Mouse (Mus musculus) olfactory bulb, adult 2 months (tissue): ENCODE results near the gene Prkcb. TPM values are rescaled to one million over a fixed set of nuclear protein-coding genes. Genes with fewer than 3 reads are reported as not detected.

ENCODE experiments used
- H3K27ac ChIP-seq: fragments of 200-500 bp; 2 replicates; pipeline ENCODE4 v1.5.1; 2012; ENCODE audit warnings: low read depth, low read length; ENCODE audit not compliant: insufficient read depth
- H3K4me1 ChIP-seq: fragments of 200-500 bp; 2 replicates; pipeline ENCODE4 v1.6.1; 2012; ENCODE audit warnings: low read length; ENCODE audit not compliant: control insufficient read depth, insufficient read depth
- H3K4me3 ChIP-seq: fragments of 200-500 bp; 2 replicates; pipeline ENCODE4 v1.5.1; 2012; ENCODE audit warnings: mild to moderate bottlenecking, low read depth, low read length, moderate library complexity; ENCODE audit not compliant: insufficient read depth
- CTCF ChIP-seq: fragments of 200-500 bp; IDR thresholded peaks from 2 replicates; pipeline ENCODE4 v1.5.1; 2012; ENCODE audit warnings: low read depth, mild to moderate bottlenecking, low read length, moderate library complexity; ENCODE audit not compliant: insufficient read depth
- POLR2A ChIP-seq: fragments of 200-500 bp; IDR thresholded peaks from 2 replicates; pipeline ENCODE4 v1.6.1; 2012; ENCODE audit warnings: mild to moderate bottlenecking, low read depth, low read length, moderate library complexity; ENCODE audit not compliant: insufficient read depth
- WGBS: fragments of 180-500 bp; shearing (Covaris S2); methylation state at CpG from one replicate; pipeline ENCODE4 v1.1.7; 2018; 5-methylcytosine and 5-hydroxymethylcytosine counted together
- polyA plus RNA-seq: library from polyadenylated mRNA; stranded (reverse); fragments of >200 nt; gene quantifications from 2 replicates; pipeline ENCODE4 v1.2.4, GENCODE M21; 2012; ENCODE audit warnings: low replicate concordance; ENCODE audit not compliant: missing spikeins, insufficient read depth, insufficient read length

The Prkcb gene
- polyA plus RNA-seq, 1 experiment: 694 TPM

DNA sequence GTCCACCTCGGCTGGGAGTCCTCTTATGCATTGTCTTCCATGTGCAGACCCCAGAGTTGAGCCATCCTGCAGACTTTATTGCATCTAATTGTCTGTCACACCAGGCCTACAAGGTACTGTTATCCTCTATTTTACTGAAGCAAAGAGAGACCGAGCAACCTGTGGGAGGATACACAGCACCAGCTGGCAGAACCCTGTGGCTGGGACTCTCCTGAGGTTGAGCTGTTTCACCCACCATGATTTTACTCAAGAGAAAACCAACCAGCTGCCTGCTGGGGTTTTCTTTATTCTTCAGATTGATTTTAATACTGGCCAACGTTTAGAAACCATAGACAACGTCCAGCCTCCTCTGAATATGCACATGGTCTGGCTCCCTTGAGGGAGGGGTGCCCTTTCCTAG is 102.1 kb downstream of the Prkcb start:
- 29% methylated on average over 4 of the region's 4 CpGs for WGBS
- H3K27ac ChIP-seq: no peak overlapping the region
- TF ChIP-seq POLR2A: no peak
- no peak for TF ChIP-seq CTCF
- peaks cover 27% of the 10 kb centered on the region for H3K4me1 ChIP-seq
- no peak overlapping the region for H3K4me3 ChIP-seq

DNA sequence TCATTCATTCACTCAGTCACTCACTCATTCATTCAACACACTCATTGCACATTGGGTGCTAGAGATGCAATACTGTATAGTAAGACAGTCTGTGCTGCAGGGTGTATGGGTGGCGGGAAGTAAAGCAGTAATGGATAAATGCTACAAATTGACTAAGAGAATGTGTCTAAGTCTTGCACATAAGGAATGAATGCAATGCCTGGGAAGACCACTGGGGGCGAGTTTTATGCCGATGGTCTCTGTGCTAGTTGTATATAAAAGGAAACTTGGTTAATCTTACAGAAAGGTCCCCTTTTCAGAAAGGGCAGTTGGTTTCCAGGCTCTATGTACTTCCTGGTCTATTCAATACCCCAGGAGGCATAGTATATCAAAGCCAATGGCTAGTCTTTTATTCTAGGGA is 102.8 kb downstream of the Prkcb start:
- WGBS: 67% methylated on average over 3 of the region's 3 CpGs
- H3K27ac ChIP-seq: no peak overlapping the region
- TF ChIP-seq POLR2A: no peak
- no peak for TF ChIP-seq CTCF

DNA sequence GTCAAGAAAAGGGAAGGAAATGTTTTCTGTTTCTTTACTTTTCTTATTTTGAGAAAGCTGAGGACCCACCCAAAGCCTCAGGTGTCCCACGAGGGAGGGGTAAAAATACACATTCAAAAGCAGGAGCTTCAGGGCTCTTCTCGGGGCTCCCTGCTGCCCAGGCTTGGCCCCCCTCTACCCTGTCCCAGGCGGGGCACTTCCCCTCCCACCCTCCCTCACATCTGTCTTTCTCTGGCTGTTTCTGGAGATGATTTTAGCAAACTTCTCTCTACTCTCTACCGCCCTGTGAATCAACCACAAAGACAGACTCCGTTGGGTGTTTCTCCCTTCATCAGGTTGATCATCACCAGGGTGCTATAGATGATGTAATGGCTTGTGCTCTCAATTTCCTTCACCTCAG is 105.4 kb downstream of the Prkcb start:
- Histone ChIP-seq H3K27ac (no peak overlapping the region), H3K4me3 (no peak overlapping the region), H3K4me1 (peaks cover 30% of the 10 kb centered on the region)
- 77% methylated on average over 5 of the region's 5 CpGs for WGBS
- no peak for TF ChIP-seq CTCF

More for the DNA sequence above, 102.8 kb downstream of the Prkcb start:
- Histone ChIP-seq H3K4me1 (peaks cover 32% of the 10 kb centered on the region), H3K4me3 (no peak overlapping the region)

DNA sequence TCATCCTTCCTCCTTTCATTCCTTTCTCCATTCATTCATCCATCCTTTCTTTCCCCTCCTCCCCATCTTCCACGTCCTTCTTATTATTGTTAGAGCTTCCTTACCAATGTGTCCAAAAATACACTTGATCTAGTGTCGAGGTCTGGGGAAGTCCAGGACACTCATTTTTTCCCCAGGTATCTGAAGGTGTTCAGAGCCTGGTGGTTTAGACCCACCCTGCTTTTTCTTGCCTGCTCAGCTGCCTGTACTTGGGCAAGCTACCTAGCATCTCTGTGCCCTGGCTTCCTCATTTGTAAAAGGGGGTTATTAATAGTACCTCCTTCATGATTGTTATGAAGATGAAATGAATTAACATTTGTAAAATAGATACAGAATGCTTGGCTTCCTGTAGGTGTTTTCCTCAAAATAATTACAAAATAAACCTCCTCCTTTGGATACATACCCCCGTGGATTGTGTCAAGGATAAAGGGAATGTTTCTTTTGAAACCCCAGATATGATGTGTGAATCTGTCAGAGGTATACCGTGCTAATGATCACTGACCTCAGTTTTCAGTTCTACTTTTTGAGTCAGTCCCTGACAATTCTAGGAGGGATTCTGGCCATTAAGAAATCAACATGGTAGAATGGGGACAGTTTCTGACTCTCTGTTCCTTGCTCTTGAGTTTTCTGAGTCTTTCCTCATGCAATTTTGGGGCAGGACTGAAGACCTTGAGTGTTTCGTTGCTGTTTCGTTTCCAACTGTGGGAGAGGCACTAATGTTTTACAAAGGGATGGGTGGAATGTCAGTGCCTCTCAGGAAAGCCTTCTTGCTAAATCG is 106.8 kb downstream of the Prkcb start:
- peaks cover 21% of the 10 kb centered on the region for H3K4me1 ChIP-seq
- H3K27ac ChIP-seq: peak overlapping the region; percentile 27; the same call in 1 of the 2 replicates
- TF ChIP-seq CTCF: no peak
- TF ChIP-seq POLR2A: no peak
- 38% methylated on average over 7 of the region's 7 CpGs for WGBS
- no peak overlapping the region for H3K4me3 ChIP-seq

DNA sequence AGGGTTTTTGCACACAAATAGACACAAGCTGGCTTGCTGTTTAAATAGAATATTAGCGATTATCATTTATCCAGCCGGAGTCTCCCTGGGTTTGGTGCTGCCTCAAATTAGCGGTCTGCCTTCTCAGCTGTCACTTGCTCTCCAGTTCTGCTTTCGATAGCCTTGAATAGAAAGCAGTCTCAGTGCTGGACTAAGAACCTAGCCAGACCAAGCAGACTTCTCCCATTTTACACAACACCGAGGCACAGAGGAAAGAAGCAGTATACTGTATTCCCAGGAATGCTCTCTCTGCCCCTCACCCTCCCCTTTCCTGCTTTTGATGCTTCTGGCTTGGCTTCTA is 107.4 kb downstream of the Prkcb start:
- Histone ChIP-seq H3K4me1 (peaks cover 15% of the 10 kb centered on the region), H3K4me3 (no peak overlapping the region), H3K27ac (peak overlapping the region; percentile 27)
- no peak for TF ChIP-seq CTCF
- no peak for TF ChIP-seq POLR2A
- WGBS: 11% methylated on average over 5 of the region's 5 CpGs

DNA sequence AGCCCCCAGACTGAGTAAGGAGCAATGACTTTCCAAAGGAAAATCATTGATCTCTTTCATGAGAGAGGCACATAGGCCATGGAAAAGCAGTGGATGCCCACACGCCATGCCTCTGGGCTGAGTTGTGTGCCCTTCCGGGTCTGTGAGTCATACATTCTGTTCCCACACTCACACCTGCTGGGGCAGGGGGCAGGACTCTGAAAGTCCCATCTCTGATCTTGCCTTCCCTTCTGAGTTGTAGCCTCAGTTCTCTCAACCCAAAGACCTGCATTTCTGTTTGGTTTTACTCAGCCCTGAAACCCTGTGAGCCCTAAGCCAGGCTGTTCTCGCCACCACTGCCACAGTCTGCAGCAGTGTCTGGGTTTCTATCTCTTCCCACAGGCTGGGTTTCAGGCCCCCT is 109.1 kb downstream of the Prkcb start:
- TF ChIP-seq POLR2A (no peak), CTCF (no peak)
- H3K4me1 ChIP-seq: peaks cover 15% of the 10 kb centered on the region
- 82% methylated on average over 3 of the region's 3 CpGs for WGBS
- H3K4me3 ChIP-seq: no peak overlapping the region
- H3K27ac ChIP-seq: no peak overlapping the region

DNA sequence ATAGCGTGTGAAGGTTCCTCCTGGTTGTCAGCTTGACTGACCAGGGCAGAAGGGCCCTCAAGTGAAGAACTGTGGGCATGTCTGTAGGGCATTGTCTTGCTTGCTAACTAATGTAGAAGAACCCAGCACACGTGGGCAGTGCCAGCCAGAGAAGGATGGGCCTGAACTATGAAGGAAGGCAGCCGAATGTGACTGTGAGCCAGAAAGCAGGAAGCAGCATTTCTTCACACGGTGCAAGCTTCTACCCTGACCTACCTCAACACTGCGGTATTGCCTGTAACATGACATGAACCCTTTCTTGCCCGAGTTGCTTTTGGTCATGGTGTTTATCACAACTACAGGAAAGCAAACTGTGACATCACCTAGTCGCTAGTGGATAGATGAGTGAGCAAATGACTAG is 113.5 kb downstream of the Prkcb start:
- H3K27ac ChIP-seq: no peak overlapping the region
- H3K4me3 ChIP-seq: no peak overlapping the region
- peaks cover 28% of the 10 kb centered on the region for H3K4me1 ChIP-seq
- 85% methylated on average over 7 of the region's 7 CpGs for WGBS
- TF ChIP-seq POLR2A (no peak), CTCF (no peak)

DNA sequence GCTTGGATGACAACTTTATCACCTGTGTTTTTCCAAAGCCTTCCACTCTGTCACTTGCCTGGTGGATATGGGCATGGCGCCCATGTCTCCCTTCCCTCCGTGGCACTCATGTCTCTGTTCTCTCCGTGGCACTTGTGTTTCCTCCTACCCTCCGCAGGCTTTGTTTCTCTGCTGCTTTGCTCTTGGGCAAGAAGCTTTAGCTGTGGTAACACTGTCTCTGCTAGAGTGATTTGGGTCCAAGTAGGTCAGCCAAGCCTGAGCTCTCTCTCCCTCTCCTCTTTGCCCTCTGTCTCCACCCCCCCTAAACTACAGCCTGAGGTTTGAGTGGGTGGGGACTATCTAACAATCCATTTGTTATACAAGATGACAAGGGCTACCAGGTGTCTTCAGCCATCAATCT is 114.8 kb downstream of the Prkcb start:
- Histone ChIP-seq H3K4me1 (peaks cover 23% of the 10 kb centered on the region), H3K4me3 (no peak overlapping the region), H3K27ac (0 out of 2 replicates have a peak overlapping the region, but pooled peaks have one; percentile 25)
- no peak for TF ChIP-seq POLR2A
- no peak for TF ChIP-seq CTCF
- WGBS: 65% methylated on average over 4 of the region's 4 CpGs

DNA sequence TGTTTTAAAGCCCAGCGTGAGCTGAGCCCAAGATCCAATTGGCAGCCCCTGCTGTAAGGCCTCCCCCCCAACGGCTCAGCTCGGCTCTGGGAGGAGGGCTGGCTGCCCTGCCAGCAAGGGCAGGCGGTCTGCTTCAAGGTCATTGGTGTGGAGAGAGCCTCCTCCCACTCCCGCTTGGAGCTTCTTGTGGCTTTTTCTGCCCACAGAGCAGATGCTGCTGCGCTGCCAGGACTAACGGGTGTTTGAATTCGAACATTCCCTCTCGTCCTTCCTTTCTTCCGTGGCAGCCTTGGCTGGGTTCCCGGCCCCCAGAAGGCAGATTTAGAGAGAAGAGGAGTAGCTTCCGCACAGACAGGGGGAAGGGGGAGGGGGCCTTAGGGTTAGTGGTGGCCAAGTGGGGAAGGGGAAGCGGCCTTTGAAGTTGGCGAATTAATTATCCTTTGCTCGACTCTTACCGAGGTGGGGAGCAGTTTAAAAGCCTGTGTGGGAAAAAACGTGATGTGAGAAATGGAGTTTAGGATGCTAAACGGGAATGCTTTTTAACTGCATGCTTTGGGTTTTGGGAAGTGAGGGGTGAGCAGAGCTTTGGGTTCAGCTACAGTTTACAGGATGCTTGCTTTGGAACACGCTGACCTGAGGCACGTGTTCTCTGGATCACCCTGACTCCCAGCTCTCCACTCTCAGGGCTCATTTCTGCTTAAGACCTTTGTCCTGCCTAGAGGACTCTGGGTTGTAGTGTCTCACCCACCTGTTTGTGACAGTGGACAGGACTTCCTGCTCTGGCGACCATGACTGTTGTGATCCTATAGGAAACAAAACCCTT is 116.2 kb downstream of the Prkcb start:
- Histone ChIP-seq H3K27ac (peak overlapping the region; percentile 68), H3K4me3 (no peak overlapping the region), H3K4me1 (peaks cover 23% of the 10 kb centered on the region)
- 9% methylated on average over 21 of the region's 21 CpGs for WGBS
- TF ChIP-seq CTCF: no peak
